27 mouse cellular contexts compared by ENCODE assay signal in the genomic region with DNA sequence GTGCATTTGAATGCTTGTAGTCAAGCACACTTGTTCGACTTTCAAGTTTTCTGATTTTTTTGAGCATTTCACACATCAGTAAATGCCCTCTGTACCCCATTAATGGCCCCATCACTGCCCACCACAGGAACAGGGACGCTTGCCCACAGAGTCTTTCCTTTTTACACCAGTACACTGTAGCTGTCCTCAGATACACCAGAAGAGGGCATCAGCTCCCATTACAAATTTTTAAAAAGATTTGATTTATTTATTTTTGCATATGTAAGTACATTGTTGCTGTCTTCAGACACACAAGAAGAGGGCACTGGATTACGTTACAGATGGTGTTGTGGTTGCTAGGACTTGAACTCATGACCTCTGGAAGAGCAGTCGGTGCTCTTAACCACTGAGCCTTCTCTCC. TPM values are rescaled to one million over a fixed set of nuclear protein-coding genes. Genes with fewer than 3 reads are reported as not detected.
DNase-seq lines count a peak whose midpoint lies in the region; ATAC-seq and TF ChIP-seq lines count a peak whose summit lies in the region.
"Had no signal": no experiment of that assay in that cellular context is flagged by ENCODE, and none has a peak within 500 bp of the region (broad histone marks: within the 10 kb centered on the region; RNA-seq: fewer than 3 reads in every experiment).

No protein-coding gene starts in this region.

- ATAC-seq in heart, embryonic 13.5 days (ENCODE audit: extremely low read depth, insufficient number of reproducible peaks, low FRiP score, low TSS enrichment): no peak
- ATAC-seq in intestine, postnatal 0 days: no peak
- ATAC-seq in intestine, embryonic 15.5 days: no peak
- ATAC-seq in midbrain, postnatal 0 days (ENCODE audit: low FRiP score): no peak
- ATAC-seq in midbrain, embryonic 15.5 days (replicated peaks): no peak
- ATAC-seq: inflammation-experienced regulatory T-cells, adult 6 months had no signal

- H3K4me2 ChIP-seq in heart, embryonic 13.5 days: peak overlapping the region; percentile 43
- H3K4me2 ChIP-seq in intestine, postnatal 0 days (replicated peaks; ENCODE audit: low read depth): no peak overlapping the region
- H3K4me2 ChIP-seq in intestine, embryonic 15.5 days (replicated peaks): no peak overlapping the region
- H3K4me2 ChIP-seq in midbrain, postnatal 0 days (ENCODE audit: low read depth, low read length, poor library complexity, severe bottlenecking): no peak overlapping the region
- H3K4me2 ChIP-seq in midbrain, embryonic 15.5 days: no peak overlapping the region
- H3K4me2 ChIP-seq: embryonic facial prominence, embryonic 12.5 days; forebrain, embryonic 12.5 days; hindbrain, embryonic 13.5 days; stomach, embryonic 15.5 days had no signal

- H3K4me1 ChIP-seq in heart, embryonic 13.5 days: peaks cover 50% of the 10 kb centered on the region
- 0 out of 2 replicates have a peak, but pooled peaks cover 10% of the 10 kb centered on the region for H3K4me1 ChIP-seq in intestine, postnatal 0 days (replicated peaks; ENCODE audit: control insufficient read depth, insufficient read depth, low read length)
- peaks cover 10% of the 10 kb centered on the region; the same call in 1 of the 2 replicates for H3K4me1 ChIP-seq in intestine, embryonic 15.5 days (replicated peaks)
- H3K4me1 ChIP-seq in midbrain, postnatal 0 days (ENCODE audit: insufficient read depth, low read length): no peaks in the 10 kb centered on the region
- no peaks in the 10 kb centered on the region for H3K4me1 ChIP-seq in midbrain, embryonic 15.5 days
- H3K4me1 ChIP-seq: embryonic facial prominence, embryonic 12.5 days had no signal

- H3K36me3 ChIP-seq in heart, embryonic 13.5 days: no peaks in the 10 kb centered on the region
- H3K36me3 ChIP-seq in intestine, postnatal 0 days (ENCODE audit: control insufficient read depth, insufficient read depth): no peaks in the 10 kb centered on the region
- H3K36me3 ChIP-seq in intestine, embryonic 15.5 days: no peaks in the 10 kb centered on the region
- H3K36me3 ChIP-seq in midbrain, postnatal 0 days (ENCODE audit: insufficient read depth, low read length): no peaks in the 10 kb centered on the region
- H3K36me3 ChIP-seq in midbrain, embryonic 15.5 days (replicated peaks): no peaks in the 10 kb centered on the region
- H3K36me3 ChIP-seq: embryonic facial prominence, embryonic 12.5 days; forebrain, embryonic 12.5 days; hindbrain, embryonic 13.5 days; stomach, embryonic 15.5 days had no signal

- H3K9me3 ChIP-seq in heart, embryonic 13.5 days: no peaks in the 10 kb centered on the region
- no peaks in the 10 kb centered on the region for H3K9me3 ChIP-seq in intestine, postnatal 0 days (ENCODE audit: control insufficient read depth)
- H3K9me3 ChIP-seq in intestine, embryonic 15.5 days: no peaks in the 10 kb centered on the region
- H3K9me3 ChIP-seq in midbrain, postnatal 0 days (ENCODE audit: low read length): no peaks in the 10 kb centered on the region
- no peaks in the 10 kb centered on the region for H3K9me3 ChIP-seq in midbrain, embryonic 15.5 days
- H3K9me3 ChIP-seq: embryonic facial prominence, embryonic 12.5 days; forebrain, embryonic 12.5 days; hindbrain, embryonic 13.5 days; stomach, embryonic 15.5 days had no signal

- no peak overlapping the region for H3K4me3 ChIP-seq in heart, embryonic 13.5 days
- H3K4me3 ChIP-seq in intestine, postnatal 0 days (ENCODE audit: low read depth, low read length): no peak overlapping the region
- no peak overlapping the region for H3K4me3 ChIP-seq in intestine, embryonic 15.5 days (replicated peaks)
- H3K4me3 ChIP-seq in midbrain, postnatal 0 days (ENCODE audit: low read depth, low read length): no peak overlapping the region
- H3K4me3 ChIP-seq in midbrain, embryonic 15.5 days: no peak overlapping the region
- H3K4me3 ChIP-seq: embryonic facial prominence, embryonic 12.5 days; forebrain, embryonic 12.5 days; hindbrain, embryonic 13.5 days; stomach, embryonic 15.5 days had no signal

- 61% methylated on average over 4 of the region's 4 CpGs for WGBS in heart, embryonic 13.5 days
- WGBS in intestine, postnatal 0 days: 65% methylated on average over 4 of the region's 4 CpGs
- WGBS in intestine, embryonic 15.5 days: 63% methylated on average over 4 of the region's 4 CpGs
- WGBS in midbrain, postnatal 0 days: 60% methylated on average over 4 of the region's 4 CpGs
- WGBS in midbrain, embryonic 15.5 days: 73% methylated on average over 4 of the region's 4 CpGs

- H3K27me3 ChIP-seq in heart, embryonic 13.5 days (replicated peaks): 0 out of 2 replicates have a peak, but pooled peaks cover 4% of the 10 kb centered on the region
- H3K27me3 ChIP-seq in intestine, postnatal 0 days (replicated peaks; ENCODE audit: control insufficient read depth, insufficient read depth, low read length): no peaks in the 10 kb centered on the region
- no peaks in the 10 kb centered on the region for H3K27me3 ChIP-seq in intestine, embryonic 15.5 days (replicated peaks)
- no peaks in the 10 kb centered on the region for H3K27me3 ChIP-seq in midbrain, postnatal 0 days (ENCODE audit: insufficient read depth, low read length)
- H3K27me3 ChIP-seq in midbrain, embryonic 15.5 days (replicated peaks): no peaks in the 10 kb centered on the region
- H3K27me3 ChIP-seq: embryonic facial prominence, embryonic 12.5 days; hindbrain, embryonic 13.5 days; stomach, embryonic 15.5 days had no signal

- peak overlapping the region; percentile 87 for H3K27ac ChIP-seq in heart, embryonic 13.5 days (replicated peaks)
- no peak overlapping the region for H3K27ac ChIP-seq in intestine, postnatal 0 days (ENCODE audit: low read depth, low read length)
- H3K27ac ChIP-seq in intestine, embryonic 15.5 days: no peak overlapping the region
- H3K27ac ChIP-seq in midbrain, postnatal 0 days (ENCODE audit: low read depth, low read length): no peak overlapping the region
- no peak overlapping the region for H3K27ac ChIP-seq in midbrain, embryonic 15.5 days
- H3K27ac ChIP-seq: embryonic facial prominence, embryonic 12.5 days; forebrain, embryonic 12.5 days; hindbrain, embryonic 13.5 days; stomach, embryonic 15.5 days had no signal

- no peak for DNase-seq in heart, postnatal 10 days
- DNase-seq in midbrain, postnatal 0 days (ENCODE audit: low spot score): no peak
- DNase-seq in adrenal gland, adult 2 months: no peak
- DNase-seq: adrenal gland, postnatal 14 days; cerebellum, adult 2 months; cerebellum, postnatal 25 days; kidney, adult 9 months; layer of hippocampus, adult 9-11 months; lung, postnatal 4 days; thymus, adult 18-20 months; thymus, postnatal 4 days had no signal

- peak; percentile 45 for TF ChIP-seq CTCF in intestine, postnatal 0 days (IDR thresholded peaks at IDR 0.05; ENCODE audit: low read depth)
- TF ChIP-seq CTCF in midbrain, postnatal 0 days (IDR thresholded peaks at IDR 0.05): peak; percentile 59

- intact Hi-C loops in heart, postnatal 10 days (cut with DNase I): no loop called here

- no peak overlapping the region for H3K9ac ChIP-seq in heart, embryonic 13.5 days
- H3K9ac ChIP-seq in intestine, postnatal 0 days (ENCODE audit: low read depth, low read length): no peak overlapping the region
- no peak overlapping the region for H3K9ac ChIP-seq in intestine, embryonic 15.5 days
- H3K9ac ChIP-seq in midbrain, postnatal 0 days (replicated peaks; ENCODE audit: low read length, poor library complexity, severe bottlenecking): no peak overlapping the region
- H3K9ac ChIP-seq in midbrain, embryonic 15.5 days: no peak overlapping the region
- H3K9ac ChIP-seq: embryonic facial prominence, embryonic 12.5 days; forebrain, embryonic 12.5 days; hindbrain, embryonic 13.5 days; stomach, embryonic 15.5 days had no signal

RNA-seq across cellular contexts. Expression of a gene that starts 13.3 kb away (rescaled TPM):
- polyA plus RNA-seq in heart, embryonic 13.5 days (2015; fragmentation: Nextera tagmentation; extraction: Ambion mirVana): 0.17 and 0.24 TPM in 2 replicates
- not detected for total RNA-seq in heart, postnatal 10 days (2021)
- polyA plus RNA-seq in intestine, postnatal 0 days (2015; fragmentation: Nextera tagmentation; extraction: Ambion mirVana): 3.6 and 4.2 TPM in 2 replicates
- polyA plus RNA-seq in intestine, embryonic 15.5 days (2015; fragmentation: Nextera tagmentation; extraction: Ambion mirVana): 1.4 and 2.1 TPM in 2 replicates
- total RNA-seq in midbrain, postnatal 0 days (2014; rRNA removed): 0.47 and 1.1 TPM in 2 replicates
- 0.51 and 0.60 TPM in 2 replicates for polyA plus RNA-seq in midbrain, postnatal 0 days (2015; fragmentation: Nextera tagmentation; extraction: Ambion mirVana)
- polyA plus RNA-seq in midbrain, embryonic 15.5 days (2015; fragmentation: Nextera tagmentation; extraction: Ambion mirVana): 0.54 and 0.55 TPM in 2 replicates
- total RNA-seq in adrenal gland, adult 2 months (2021): under 1 TPM in 1 of 2 experiments, not detected in 1; 0.09 TPM
- polyA plus RNA-seq in adrenal gland, adult 2 months (2012; rRNA removed): not detected in 2 replicates
- total RNA-seq: adrenal gland, postnatal 14 days; gastrocnemius, postnatal 4 days; left cerebral cortex, postnatal 10 days; liver, adult 2 months; neutrophil, adult 5-6 weeks had no signal
- polyA plus RNA-seq: inflammation-experienced regulatory T-cells, adult 6 months; liver, adult 2 months had no signal

RNA-seq across cellular contexts. Expression of a gene that starts 13.3 kb away (rescaled TPM):
- polyA plus RNA-seq in heart, embryonic 13.5 days (2015; fragmentation: Nextera tagmentation; extraction: Ambion mirVana): 31.3 and 32.4 TPM in 2 replicates
- total RNA-seq in heart, postnatal 10 days (2021): 10 to 100 TPM; 17.6 to 18.2 TPM
- polyA plus RNA-seq in intestine, postnatal 0 days (2015; fragmentation: Nextera tagmentation; extraction: Ambion mirVana): 21.6 and 21.8 TPM in 2 replicates
- 28.8 and 32.6 TPM in 2 replicates for polyA plus RNA-seq in intestine, embryonic 15.5 days (2015; fragmentation: Nextera tagmentation; extraction: Ambion mirVana)
- total RNA-seq in midbrain, postnatal 0 days (2014; rRNA removed): 164 and 176 TPM in 2 replicates
- 164 and 174 TPM in 2 replicates for polyA plus RNA-seq in midbrain, postnatal 0 days (2015; fragmentation: Nextera tagmentation; extraction: Ambion mirVana)
- polyA plus RNA-seq in midbrain, embryonic 15.5 days (2015; fragmentation: Nextera tagmentation; extraction: Ambion mirVana): 212 and 213 TPM in 2 replicates
- 10 to 100 TPM; 38.7 to 39.3 TPM for total RNA-seq in adrenal gland, adult 2 months (2021)
- polyA plus RNA-seq in adrenal gland, adult 2 months (2012; rRNA removed): 22.8 and 24.1 TPM in 2 replicates

RNA-seq across cellular contexts. Expression of a gene that starts 16.7 kb away (rescaled TPM):
- 6.0 and 6.6 TPM in 2 replicates for polyA plus RNA-seq in heart, embryonic 13.5 days (2015; fragmentation: Nextera tagmentation; extraction: Ambion mirVana)
- 1 to 10 TPM; 3.9 to 4.7 TPM for total RNA-seq in heart, postnatal 10 days (2021)
- polyA plus RNA-seq in intestine, postnatal 0 days (2015; fragmentation: Nextera tagmentation; extraction: Ambion mirVana): 5.0 and 5.1 TPM in 2 replicates
- 10.0 and 11.7 TPM in 2 replicates for polyA plus RNA-seq in intestine, embryonic 15.5 days (2015; fragmentation: Nextera tagmentation; extraction: Ambion mirVana)
- 20.1 and 22.5 TPM in 2 replicates for total RNA-seq in midbrain, postnatal 0 days (2014; rRNA removed)
- 9.6 and 10.2 TPM in 2 replicates for polyA plus RNA-seq in midbrain, postnatal 0 days (2015; fragmentation: Nextera tagmentation; extraction: Ambion mirVana)
- polyA plus RNA-seq in midbrain, embryonic 15.5 days (2015; fragmentation: Nextera tagmentation; extraction: Ambion mirVana): 16.6 and 17.7 TPM in 2 replicates
- 10 to 100 TPM; 10.7 to 12.5 TPM for total RNA-seq in adrenal gland, adult 2 months (2021)
- 41.3 and 46.2 TPM in 2 replicates for polyA plus RNA-seq in adrenal gland, adult 2 months (2012; rRNA removed)

RNA-seq across cellular contexts. Expression of a gene that starts 24.2 kb away (rescaled TPM):
- not detected in 2 replicates for polyA plus RNA-seq in heart, embryonic 13.5 days (2015; fragmentation: Nextera tagmentation; extraction: Ambion mirVana)
- not detected for total RNA-seq in heart, postnatal 10 days (2021)
- polyA plus RNA-seq in intestine, postnatal 0 days (2015; fragmentation: Nextera tagmentation; extraction: Ambion mirVana): 0.08 and 0.17 TPM in 2 replicates
- polyA plus RNA-seq in intestine, embryonic 15.5 days (2015; fragmentation: Nextera tagmentation; extraction: Ambion mirVana): not detected in 2 replicates
- total RNA-seq in midbrain, postnatal 0 days (2014; rRNA removed): 0.33 and 1.0 TPM in 2 replicates
- polyA plus RNA-seq in midbrain, postnatal 0 days (2015; fragmentation: Nextera tagmentation; extraction: Ambion mirVana): 0.22 and 0.23 TPM in 2 replicates
- 0.23 and 0.31 TPM in 2 replicates for polyA plus RNA-seq in midbrain, embryonic 15.5 days (2015; fragmentation: Nextera tagmentation; extraction: Ambion mirVana)
- not detected for total RNA-seq in adrenal gland, adult 2 months (2021)
- polyA plus RNA-seq in adrenal gland, adult 2 months (2012; rRNA removed): not detected in 2 replicates
- total RNA-seq: adrenal gland, postnatal 14 days; gastrocnemius, postnatal 4 days; left cerebral cortex, postnatal 10 days; liver, adult 2 months; megakaryocyte-erythroid progenitor cell, adult 5-6 weeks; neutrophil, adult 5-6 weeks had no signal
- polyA plus RNA-seq: hindbrain, embryonic 13.5 days; inflammation-experienced regulatory T-cells, adult 6 months; liver, adult 2 months; liver, embryonic 16.5 days; lung, embryonic 16.5 days; stomach, embryonic 15.5 days had no signal

RNA-seq across cellular contexts. Expression of a gene that starts 29.8 kb away (rescaled TPM):
- 69.7 and 72.2 TPM in 2 replicates for polyA plus RNA-seq in heart, embryonic 13.5 days (2015; fragmentation: Nextera tagmentation; extraction: Ambion mirVana)
- total RNA-seq in heart, postnatal 10 days (2021): 10 to 100 TPM; 66.8 to 67.7 TPM
- polyA plus RNA-seq in intestine, postnatal 0 days (2015; fragmentation: Nextera tagmentation; extraction: Ambion mirVana): 32.8 and 33.3 TPM in 2 replicates
- polyA plus RNA-seq in intestine, embryonic 15.5 days (2015; fragmentation: Nextera tagmentation; extraction: Ambion mirVana): 83.6 and 88.8 TPM in 2 replicates
- total RNA-seq in midbrain, postnatal 0 days (2014; rRNA removed): 68.8 and 72.7 TPM in 2 replicates
- 45.5 and 46.0 TPM in 2 replicates for polyA plus RNA-seq in midbrain, postnatal 0 days (2015; fragmentation: Nextera tagmentation; extraction: Ambion mirVana)
- polyA plus RNA-seq in midbrain, embryonic 15.5 days (2015; fragmentation: Nextera tagmentation; extraction: Ambion mirVana): 59.5 and 61.1 TPM in 2 replicates
- 10 to 100 TPM; 82.7 to 96.5 TPM for total RNA-seq in adrenal gland, adult 2 months (2021)
- 86.7 and 89.4 TPM in 2 replicates for polyA plus RNA-seq in adrenal gland, adult 2 months (2012; rRNA removed)
